Mouse (Mus musculus): ENCODE data around the gene Slc2a6. TPM values are rescaled to one million over a fixed set of nuclear protein-coding genes. Genes with fewer than 3 reads are reported as not detected.

Slc2a6 gene
- polyA plus RNA-seq (2014; fragmentation: Illumina TruSeq; extraction: RNeasy Lipid Tissue Mini Kit (QIAGEN cat#74804); ENCODE audit: low read depth, low replicate concordance), result not detected

GRCm38 (mm10) chr2:27027618-27028436 lies at the start of gene Slc2a6:
Gene Slc2a6 (minus strand): TSS chr2:27027998.

GRCm38 (mm10) chr2:27071978-27072377 lies 44.2 kb upstream of the Slc2a6 start, which contains the start of gene Mymk:
Gene Mymk (minus strand): TSS chr2:27072179.

GRCm38 (mm10) chr2:27009714-27010244 lies 18.0 kb downstream of the Slc2a6 start, which contains the start of gene Cacfd1:
Gene Cacfd1 (plus strand): TSS chr2:27009926.

GRCm38 (mm10) chr2:26973116-26973515 lies 54.7 kb downstream of the Slc2a6 start, which contains the start of gene Adamts13:
Gene Adamts13 (plus strand): TSS chr2:26973416.

Other genes with a start within 250 kb of the Slc2a6 start
- not detected for gene Abo, start 163.0 kb downstream of the Slc2a6 start, polyA plus RNA-seq (2014; fragmentation: Illumina TruSeq; extraction: RNeasy Lipid Tissue Mini Kit (QIAGEN cat#74804); ENCODE audit: low read depth, low replicate concordance)
- 4.9 TPM for gene Surf6, start 125.1 kb downstream of the Slc2a6 start, polyA plus RNA-seq (2014; fragmentation: Illumina TruSeq; extraction: RNeasy Lipid Tissue Mini Kit (QIAGEN cat#74804); ENCODE audit: low read depth, low replicate concordance)
- 5.5 TPM for gene Med22, start 117.3 kb downstream of the Slc2a6 start, polyA plus RNA-seq (2014; fragmentation: Illumina TruSeq; extraction: RNeasy Lipid Tissue Mini Kit (QIAGEN cat#74804); ENCODE audit: low read depth, low replicate concordance)
- 61.9 TPM for gene Rpl7a, start 117.2 kb downstream of the Slc2a6 start, polyA plus RNA-seq (2014; fragmentation: Illumina TruSeq; extraction: RNeasy Lipid Tissue Mini Kit (QIAGEN cat#74804); ENCODE audit: low read depth, low replicate concordance)
- 8.2 TPM for gene Surf2, start 111.6 kb downstream of the Slc2a6 start, polyA plus RNA-seq (2014; fragmentation: Illumina TruSeq; extraction: RNeasy Lipid Tissue Mini Kit (QIAGEN cat#74804); ENCODE audit: low read depth, low replicate concordance)
- 36.3 TPM for gene Surf1, start 111.5 kb downstream of the Slc2a6 start, polyA plus RNA-seq (2014; fragmentation: Illumina TruSeq; extraction: RNeasy Lipid Tissue Mini Kit (QIAGEN cat#74804); ENCODE audit: low read depth, low replicate concordance)
- 78.7 TPM for gene Surf4, start 94.1 kb downstream of the Slc2a6 start, polyA plus RNA-seq (2014; fragmentation: Illumina TruSeq; extraction: RNeasy Lipid Tissue Mini Kit (QIAGEN cat#74804); ENCODE audit: low read depth, low replicate concordance)
- gene Stkld1, start 94.0 kb downstream of the Slc2a6 start, polyA plus RNA-seq (2014; fragmentation: Illumina TruSeq; extraction: RNeasy Lipid Tissue Mini Kit (QIAGEN cat#74804); ENCODE audit: low read depth, low replicate concordance), result not detected
- gene Rexo4, start 63.6 kb downstream of the Slc2a6 start, polyA plus RNA-seq (2014; fragmentation: Illumina TruSeq; extraction: RNeasy Lipid Tissue Mini Kit (QIAGEN cat#74804); ENCODE audit: low read depth, low replicate concordance), result 21.3 TPM
- gene Adamts13, start 54.6 kb downstream of the Slc2a6 start, polyA plus RNA-seq (2014; fragmentation: Illumina TruSeq; extraction: RNeasy Lipid Tissue Mini Kit (QIAGEN cat#74804); ENCODE audit: low read depth, low replicate concordance), result 0.37 TPM
- gene Cacfd1, start 18.1 kb downstream of the Slc2a6 start, polyA plus RNA-seq (2014; fragmentation: Illumina TruSeq; extraction: RNeasy Lipid Tissue Mini Kit (QIAGEN cat#74804); ENCODE audit: low read depth, low replicate concordance), result 10.9 TPM
- gene Mymk, start 44.2 kb upstream of the Slc2a6 start, polyA plus RNA-seq (2014; fragmentation: Illumina TruSeq; extraction: RNeasy Lipid Tissue Mini Kit (QIAGEN cat#74804); ENCODE audit: low read depth, low replicate concordance), result not detected
- 0.19 TPM for gene Adamtsl2, start 51.4 kb upstream of the Slc2a6 start, polyA plus RNA-seq (2014; fragmentation: Illumina TruSeq; extraction: RNeasy Lipid Tissue Mini Kit (QIAGEN cat#74804); ENCODE audit: low read depth, low replicate concordance)
- not detected for gene Fam163b, start 114.5 kb upstream of the Slc2a6 start, polyA plus RNA-seq (2014; fragmentation: Illumina TruSeq; extraction: RNeasy Lipid Tissue Mini Kit (QIAGEN cat#74804); ENCODE audit: low read depth, low replicate concordance)
- gene Dbh, start 137.2 kb upstream of the Slc2a6 start, polyA plus RNA-seq (2014; fragmentation: Illumina TruSeq; extraction: RNeasy Lipid Tissue Mini Kit (QIAGEN cat#74804); ENCODE audit: low read depth, low replicate concordance), result not detected
- 86.3 TPM for gene Sardh, start 220.3 kb upstream of the Slc2a6 start, polyA plus RNA-seq (2014; fragmentation: Illumina TruSeq; extraction: RNeasy Lipid Tissue Mini Kit (QIAGEN cat#74804); ENCODE audit: low read depth, low replicate concordance)